Mouse (Mus musculus) testis, adult 2 months (tissue): ENCODE measurements at regions not wholly inside any gene's neighbourhood (a gene's known extent, or its start where the extent isn't known, plus 50 kb on each side); places are given as distances from the start of the nearest gene placed in this dataset.
A peak's percentile ranks its signal among the peaks of the same experiment; 100 is the strongest.

Experiments used
- H3K27ac ChIP-seq: fragments of 200-500 bp; 2 replicates; pipeline ENCODE4 v1.5.1; 2012; ENCODE audit warnings: low read depth, low read length; ENCODE audit not compliant: control insufficient read depth, insufficient read depth
- H3K27me3 ChIP-seq: fragments of 200-500 bp; 2 replicates; pipeline ENCODE4 v1.6.1; 2012; ENCODE audit warnings: mild to moderate bottlenecking, low read length, moderate library complexity; ENCODE audit not compliant: control insufficient read depth, insufficient read depth
- H3K36me3 ChIP-seq: fragments of 200-500 bp; 2 replicates; pipeline ENCODE4 v1.6.1; 2012; ENCODE audit warnings: mild to moderate bottlenecking, low read length; ENCODE audit not compliant: control insufficient read depth, insufficient read depth
- H3K4me1 ChIP-seq: fragments of 200-500 bp; 2 replicates; pipeline ENCODE4 v1.6.1; 2012; ENCODE audit warnings: low read length; ENCODE audit not compliant: control insufficient read depth, insufficient read depth
- H3K4me3 ChIP-seq: fragments of 200-500 bp; 2 replicates; pipeline ENCODE4 v1.5.1; 2012; ENCODE audit warnings: low read depth, mild to moderate bottlenecking, low read length, moderate library complexity, mixed read lengths; ENCODE audit not compliant: control insufficient read depth
- CTCF ChIP-seq: fragments of 200-500 bp; IDR thresholded peaks from 2 replicates; pipeline ENCODE4 v1.5.1; 2012; ENCODE audit warnings: low read depth, mild to moderate bottlenecking, inconsistent platforms, low read length, moderate library complexity; ENCODE audit not compliant: control insufficient read depth, insufficient read depth, insufficient replicate concordance
- POLR2A ChIP-seq: fragments of 200-500 bp; IDR thresholded peaks from 2 replicates; pipeline ENCODE4 v1.6.1; 2012; ENCODE audit warnings: low read depth, mild to moderate bottlenecking, inconsistent platforms, low read length, moderate library complexity; ENCODE audit not compliant: control insufficient read depth

DNA sequence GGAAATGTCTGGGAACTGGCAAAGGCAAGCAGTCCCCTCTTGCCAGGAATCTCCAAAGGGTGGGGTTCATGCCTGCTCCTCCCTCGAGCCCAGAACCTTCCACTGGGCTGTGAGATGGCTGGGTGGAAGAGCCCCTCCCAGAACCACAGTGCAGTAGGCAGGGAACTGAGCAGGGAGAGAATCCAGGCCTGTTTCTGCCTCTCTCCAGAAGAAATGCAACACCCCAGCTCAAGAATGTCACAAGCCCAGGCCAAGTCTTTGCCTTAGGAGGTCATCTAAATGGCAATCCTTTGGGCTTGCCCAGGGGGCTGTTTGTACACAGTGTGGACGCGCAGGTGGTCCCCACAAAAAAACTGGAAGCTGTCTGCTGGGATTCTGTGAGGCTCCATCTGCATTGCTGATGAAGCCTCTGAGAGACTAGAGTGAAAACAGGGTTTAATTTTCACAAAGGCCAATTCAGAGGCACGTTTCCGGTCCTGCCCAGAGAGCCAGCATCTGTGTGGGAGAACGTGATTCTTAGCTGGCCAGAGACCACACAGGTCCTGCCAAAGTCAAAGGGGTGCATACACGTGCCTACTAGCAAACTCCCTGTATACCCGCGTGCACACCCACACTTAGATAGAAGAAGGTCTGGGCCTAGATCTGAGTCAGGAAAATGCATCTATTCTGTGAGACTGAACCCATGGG, 129.0 kb downstream of the Hmg20a start:
- H3K27me3 ChIP-seq: no peaks in the 10 kb centered on the region
- no peaks in the 10 kb centered on the region for H3K36me3 ChIP-seq
- no peaks in the 10 kb centered on the region for H3K4me1 ChIP-seq
- H3K4me3 ChIP-seq: no peak overlapping the region
- no peak overlapping the region for H3K27ac ChIP-seq
- no peak for TF ChIP-seq POLR2A
- TF ChIP-seq CTCF: no peak

DNA sequence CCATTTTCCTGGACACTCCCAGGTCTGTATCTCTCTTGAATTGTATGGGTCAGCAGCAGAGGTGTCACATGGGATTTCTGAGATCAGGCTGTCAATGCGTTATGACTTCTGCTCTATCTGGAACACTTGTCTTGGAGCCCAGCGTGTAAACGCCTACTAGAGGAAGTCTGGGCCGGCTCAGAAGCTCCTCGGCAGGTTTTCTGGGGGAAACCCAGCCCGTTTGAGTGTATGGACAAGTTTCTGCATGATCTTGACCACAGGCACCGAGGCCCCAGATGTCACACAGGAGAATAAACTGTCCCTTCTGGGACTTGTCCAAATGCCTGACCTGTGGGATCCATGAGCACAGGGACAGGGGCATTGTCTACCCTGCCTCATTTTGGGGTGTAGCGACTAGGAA, 131.4 kb downstream of the Hmg20a start:
- H3K27ac ChIP-seq: no peak overlapping the region
- TF ChIP-seq POLR2A (no peak), CTCF (no peak)
- no peak overlapping the region for H3K4me3 ChIP-seq
- no peaks in the 10 kb centered on the region for H3K36me3 ChIP-seq
- no peaks in the 10 kb centered on the region for H3K4me1 ChIP-seq
- H3K27me3 ChIP-seq: no peaks in the 10 kb centered on the region

DNA sequence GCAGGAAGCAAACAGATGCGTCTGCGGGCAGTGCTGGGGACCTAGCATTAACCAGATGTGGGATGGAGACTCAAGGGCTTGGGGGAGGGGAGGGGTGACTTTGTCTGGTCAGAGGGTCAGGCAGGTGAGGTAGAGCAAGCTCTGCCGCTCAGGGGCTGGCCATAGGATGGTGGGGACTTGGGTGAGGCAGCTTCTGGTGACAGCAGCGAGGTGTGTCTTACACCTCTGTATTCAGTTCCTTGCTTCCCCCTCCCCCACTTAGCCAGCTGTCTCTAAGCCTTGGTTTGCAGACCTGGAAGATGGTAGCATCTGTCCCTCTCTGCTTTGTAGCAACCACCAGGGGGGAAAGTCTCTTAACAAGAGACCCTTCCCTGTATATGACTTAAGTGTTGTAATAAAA, 131.8 kb downstream of the Hmg20a start:
- TF ChIP-seq CTCF: no peak
- no peak for TF ChIP-seq POLR2A
- Histone ChIP-seq H3K27me3 (no peaks in the 10 kb centered on the region), H3K27ac (no peak overlapping the region), H3K4me3 (no peak overlapping the region), H3K36me3 (no peaks in the 10 kb centered on the region), H3K4me1 (no peaks in the 10 kb centered on the region)

DNA sequence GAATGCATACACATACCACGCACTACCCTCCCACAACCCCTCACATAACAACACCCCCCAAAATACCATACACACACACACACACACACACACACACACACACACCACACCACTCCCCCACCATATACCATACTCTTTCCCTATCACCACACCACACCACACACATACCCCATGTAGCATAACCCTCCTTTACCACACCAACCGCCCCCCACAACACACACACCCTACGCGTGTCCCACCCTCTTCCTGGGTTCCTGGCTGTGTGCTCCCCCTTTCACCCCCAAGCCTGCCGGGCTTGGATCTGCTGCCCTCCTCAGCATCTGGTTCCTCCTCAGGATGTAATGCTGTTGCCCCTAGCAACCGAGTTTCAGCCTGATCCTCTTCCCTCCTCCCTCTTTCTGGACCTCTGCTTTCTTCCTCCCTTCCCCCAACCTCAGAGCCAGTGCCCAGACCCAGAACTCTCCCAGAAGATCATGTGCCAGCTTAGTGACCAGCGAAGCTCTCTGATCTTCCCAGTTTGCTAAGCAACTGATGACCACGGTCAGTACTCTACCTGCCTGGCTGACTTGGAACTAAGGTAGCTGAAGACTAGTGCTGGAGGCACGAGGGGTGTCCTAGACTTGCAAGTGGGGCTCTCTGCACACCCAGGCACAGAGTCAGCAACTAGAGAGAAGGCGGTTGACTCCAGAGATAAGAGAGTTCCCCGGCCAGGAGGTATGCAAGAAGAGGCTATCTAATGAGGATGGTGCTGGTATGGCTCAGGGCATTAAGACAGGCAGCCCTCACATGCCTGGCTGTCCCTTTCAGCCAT, 133.2 kb downstream of the Hmg20a start:
- no peaks in the 10 kb centered on the region for H3K4me1 ChIP-seq
- no peak overlapping the region for H3K4me3 ChIP-seq
- H3K27ac ChIP-seq: no peak overlapping the region
- H3K27me3 ChIP-seq: no peaks in the 10 kb centered on the region
- TF ChIP-seq CTCF (no peak), POLR2A (no peak)
- no peaks in the 10 kb centered on the region for H3K36me3 ChIP-seq

DNA sequence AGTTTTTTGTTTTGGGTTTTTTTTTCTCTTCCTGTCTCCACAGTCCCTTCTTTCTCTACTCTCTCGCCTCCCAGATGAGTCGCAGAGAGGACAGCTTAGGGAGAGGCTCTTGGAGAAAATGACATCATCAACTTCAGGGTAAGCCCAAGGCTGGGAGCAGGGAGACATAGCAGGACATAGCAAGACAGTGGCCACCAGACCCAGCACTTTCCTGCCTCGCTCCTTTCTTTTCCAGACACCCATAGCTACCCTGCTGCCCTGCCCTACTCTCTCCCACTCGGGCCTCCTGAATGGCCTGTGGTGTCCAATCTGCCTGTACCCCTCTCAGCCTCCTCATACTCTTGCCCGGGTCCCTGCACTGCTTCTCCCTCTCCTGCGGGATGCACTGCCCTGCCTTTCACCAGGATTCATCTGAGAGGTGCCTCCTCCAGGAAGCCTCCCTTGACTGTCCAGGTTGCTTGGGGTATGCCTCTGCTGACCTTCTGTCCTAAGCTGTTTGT, 133.8 kb downstream of the Hmg20a start:
- no peak overlapping the region for H3K27ac ChIP-seq
- no peaks in the 10 kb centered on the region for H3K27me3 ChIP-seq
- no peaks in the 10 kb centered on the region for H3K36me3 ChIP-seq
- TF ChIP-seq CTCF (no peak), POLR2A (no peak)
- no peaks in the 10 kb centered on the region for H3K4me1 ChIP-seq
- no peak overlapping the region for H3K4me3 ChIP-seq

DNA sequence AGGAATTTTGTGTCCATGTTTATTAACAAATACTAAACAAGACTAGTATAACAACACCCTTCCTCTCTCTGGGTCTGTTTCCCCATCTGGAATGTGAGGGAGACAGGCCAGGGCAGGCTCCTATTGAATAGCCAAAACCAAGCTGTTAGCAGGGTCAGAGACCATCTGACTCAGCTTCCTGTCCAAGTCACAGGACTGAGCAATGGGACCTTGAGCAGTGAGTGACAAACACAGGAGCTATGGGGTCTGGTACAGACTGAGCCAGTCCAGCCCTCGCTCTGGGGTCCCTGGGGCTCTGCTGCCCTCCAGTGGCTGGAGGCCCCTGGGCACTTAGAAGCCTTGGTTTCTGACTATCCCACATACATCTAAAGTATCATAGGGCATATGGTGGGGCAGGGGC, 134.4 kb downstream of the Hmg20a start:
- H3K4me1 ChIP-seq: no peaks in the 10 kb centered on the region
- no peak overlapping the region for H3K27ac ChIP-seq
- H3K36me3 ChIP-seq: no peaks in the 10 kb centered on the region
- no peak overlapping the region for H3K4me3 ChIP-seq
- no peaks in the 10 kb centered on the region for H3K27me3 ChIP-seq
- TF ChIP-seq CTCF (peak; percentile 60; the same call in 1 of the 2 replicates), POLR2A (no peak)

DNA sequence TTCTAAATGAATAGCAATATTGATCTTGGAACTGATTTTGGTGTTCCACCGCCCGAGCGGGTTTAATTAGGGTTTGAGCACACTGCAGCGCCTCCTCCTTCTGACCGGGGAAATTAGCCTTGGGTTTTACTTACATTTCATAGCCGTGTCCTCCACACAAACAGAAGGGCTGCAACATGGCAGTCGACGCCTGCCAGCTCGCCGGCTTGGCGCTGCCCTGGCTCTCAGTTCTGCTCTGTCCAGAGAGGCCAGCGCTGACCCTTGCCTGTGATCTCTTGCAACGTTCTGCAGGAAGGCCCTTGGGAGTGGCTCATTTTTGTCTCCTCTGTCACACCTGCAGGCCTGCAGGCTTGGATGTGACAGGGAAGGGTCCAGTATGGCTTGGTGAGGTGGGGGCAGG, 135.2 kb downstream of the Hmg20a start:
- Histone ChIP-seq H3K4me1 (no peaks in the 10 kb centered on the region), H3K4me3 (no peak overlapping the region), H3K36me3 (no peaks in the 10 kb centered on the region), H3K27ac (no peak overlapping the region), H3K27me3 (no peaks in the 10 kb centered on the region)
- no peak for TF ChIP-seq CTCF
